Mouse (Mus musculus) kidney, embryonic 15.5 days (tissue): ENCODE results near the gene Hspa14. TPM values are rescaled to one million over a fixed set of nuclear protein-coding genes. Genes with fewer than 3 reads are reported as not detected.

Experiments
- ATAC-seq: fragments of 200-750 bp; cut with Nextera tagmentation; replicated peaks from 2 replicates; pipeline ENCODE4 v1.8.0; 2017; ENCODE audit warnings: moderate TSS enrichment; ENCODE audit not compliant: low FRiP score
- H3K27ac ChIP-seq: fragments of 300-500 bp; sonication (generic); 2 replicates; pipeline ENCODE4 v1.5.1; 2015; ENCODE audit warnings: mild to moderate bottlenecking, inconsistent platforms
- H3K27me3 ChIP-seq: fragments of 300-500 bp; sonication (generic); 2 replicates; pipeline ENCODE4 v1.6.1; 2015; ENCODE audit warnings: inconsistent platforms
- H3K36me3 ChIP-seq: fragments of 300-500 bp; sonication (generic); 2 replicates; pipeline ENCODE4 v1.6.1; 2015; ENCODE audit warnings: inconsistent platforms
- H3K4me1 ChIP-seq: fragments of 300-500 bp; sonication (generic); 2 replicates; pipeline ENCODE4 v1.6.1; 2015; ENCODE audit warnings: inconsistent platforms
- H3K4me2 ChIP-seq: fragments of 300-500 bp; sonication (generic); 2 replicates; pipeline ENCODE4 v1.6.1; 2015; ENCODE audit warnings: moderate library complexity, mild to moderate bottlenecking, inconsistent platforms
- H3K4me3 ChIP-seq: fragments of 300-500 bp; sonication (generic); replicated peaks from 2 replicates; pipeline ENCODE4 v1.5.1; 2015; ENCODE audit warnings: mild to moderate bottlenecking, inconsistent platforms
- H3K9ac ChIP-seq: fragments of 300-500 bp; sonication (generic); 2 replicates; pipeline ENCODE4 v1.6.1; 2015; ENCODE audit warnings: mild to moderate bottlenecking, inconsistent platforms
- H3K9me3 ChIP-seq: fragments of 300-500 bp; sonication (generic); replicated peaks from 2 replicates; pipeline ENCODE4 v1.6.1; 2016; ENCODE audit warnings: inconsistent platforms
- WGBS: fragments of 180-500 bp; shearing (Covaris S2); methylation state at CpG from one replicate; pipeline ENCODE4 v1.1.7; 2015; ENCODE audit warnings: mixed read lengths; 5-methylcytosine and 5-hydroxymethylcytosine counted together
- polyA plus RNA-seq: library from polyadenylated mRNA; unstranded; fragments of >200 nt; fragmentation: Nextera tagmentation; extraction: Ambion mirVana; gene quantifications from 2 replicates; pipeline ENCODE4 v1.2.1, GENCODE M21; 2015

Gene Hspa14
- 116 and 118 TPM in 2 replicates for polyA plus RNA-seq

- H3K27ac ChIP-seq: peak within 1 kb of the TSS; percentile 81
- H3K4me3 ChIP-seq: peak within 1 kb of the TSS; percentile 76
- peak; percentile 100 for ATAC-seq
- no peaks in the 10 kb centered on the region for H3K27me3 ChIP-seq
- no peaks in the 10 kb centered on the region for H3K9me3 ChIP-seq
- peak within 1 kb of the TSS; percentile 83 for H3K9ac ChIP-seq
- peaks cover 16% of the 10 kb centered on the region for H3K4me1 ChIP-seq
- WGBS: under 1% methylated on average over 60 of the region's 60 CpGs
- H3K4me2 ChIP-seq: peak within 1 kb of the TSS; percentile 77
- peaks cover 32% of the 10 kb centered on the region for H3K36me3 ChIP-seq
Observed at GRCm38 (mm10) chr2:3512552-3513454, at the start of gene Hspa14, which contains the start of the genes Gm45902 and Cdnf. Gene Hspa14, minus strand, starts transcription at chr2:3512814. Gene Gm45902, minus strand, starts transcription at chr2:3512790. Gene Cdnf, plus strand, starts transcription at chr2:3513030.

GRCm38 (mm10) chr2:3546588-3546987 is 34.0 kb upstream of the Hspa14 start:
- 0 out of 2 replicates have a peak, but pooled peaks cover 5% of the 10 kb centered on the region for H3K27me3 ChIP-seq
- no peak overlapping the region for H3K9ac ChIP-seq
- 5% methylated on average over 4 of the region's 4 CpGs for WGBS
- H3K36me3 ChIP-seq: no peaks in the 10 kb centered on the region
- 0 out of 2 replicates have a peak, but pooled peaks have one; percentile 36 for ATAC-seq
- H3K27ac ChIP-seq: no peak overlapping the region
- H3K4me2 ChIP-seq: no peak overlapping the region
- H3K9me3 ChIP-seq: 0 out of 2 replicates have a peak, but pooled peaks cover 5% of the 10 kb centered on the region
- no peaks in the 10 kb centered on the region for H3K4me1 ChIP-seq
- H3K4me3 ChIP-seq: no peak overlapping the region

- no peak for ATAC-seq
- 75% methylated on average over 2 of the region's 2 CpGs for WGBS
- Histone ChIP-seq H3K27me3 (0 out of 2 replicates have a peak, but pooled peaks cover 5% of the 10 kb centered on the region), H3K4me2 (no peak overlapping the region), H3K9ac (no peak overlapping the region), H3K27ac (no peak overlapping the region), H3K4me1 (no peaks in the 10 kb centered on the region), H3K4me3 (no peak overlapping the region), H3K9me3 (0 out of 2 replicates have a peak, but pooled peaks cover 3% of the 10 kb centered on the region), H3K36me3 (no peaks in the 10 kb centered on the region)
Observed at GRCm38 (mm10) chr2:3546055-3546454, 33.4 kb upstream of the Hspa14 start.

GRCm38 (mm10) chr2:3541307-3542079 is 28.9 kb upstream of the Hspa14 start:
- H3K9ac ChIP-seq: no peak overlapping the region
- no peak overlapping the region for H3K27ac ChIP-seq
- H3K4me1 ChIP-seq: no peaks in the 10 kb centered on the region
- no peak for ATAC-seq
- H3K9me3 ChIP-seq: no peaks in the 10 kb centered on the region
- H3K4me3 ChIP-seq: no peak overlapping the region
- H3K36me3 ChIP-seq: no peaks in the 10 kb centered on the region
- WGBS: 67% methylated on average over 9 of the region's 9 CpGs
- H3K4me2 ChIP-seq: no peak overlapping the region
- 0 out of 2 replicates have a peak, but pooled peaks cover 5% of the 10 kb centered on the region for H3K27me3 ChIP-seq

GRCm38 (mm10) chr2:3526288-3526687 is 13.7 kb upstream of the Hspa14 start:
- H3K4me2 ChIP-seq: no peak overlapping the region
- no peaks in the 10 kb centered on the region for H3K27me3 ChIP-seq
- no peaks in the 10 kb centered on the region for H3K36me3 ChIP-seq
- H3K27ac ChIP-seq: no peak overlapping the region
- 83% methylated on average over 6 of the region's 6 CpGs for WGBS
- no peaks in the 10 kb centered on the region for H3K4me1 ChIP-seq
- no peak overlapping the region for H3K9ac ChIP-seq
- no peaks in the 10 kb centered on the region for H3K9me3 ChIP-seq
- H3K4me3 ChIP-seq: no peak overlapping the region
- ATAC-seq: no peak

- no peak overlapping the region for H3K4me3 ChIP-seq
- H3K9me3 ChIP-seq: no peaks in the 10 kb centered on the region
- no peak for ATAC-seq
- no peaks in the 10 kb centered on the region for H3K27me3 ChIP-seq
- no peak overlapping the region for H3K4me2 ChIP-seq
- no peaks in the 10 kb centered on the region for H3K36me3 ChIP-seq
- 83% methylated on average over 4 of the region's 4 CpGs for whole genome bisulfite sequencing
- no peak overlapping the region for H3K9ac ChIP-seq
- H3K4me1 ChIP-seq: no peaks in the 10 kb centered on the region
- no peak overlapping the region for H3K27ac ChIP-seq
Observed at GRCm38 (mm10) chr2:3522558-3522957, 9.9 kb upstream of the Hspa14 start.

- Histone ChIP-seq H3K27me3 (no peaks in the 10 kb centered on the region), H3K4me3 (peak overlapping the region; percentile 76), H3K27ac (peak overlapping the region; percentile 81), H3K4me2 (peak overlapping the region; percentile 77), H3K4me1 (peaks cover 16% of the 10 kb centered on the region), H3K9me3 (no peaks in the 10 kb centered on the region), H3K36me3 (peaks cover 40% of the 10 kb centered on the region), H3K9ac (peak overlapping the region; percentile 83)
- no peak; the same call in 1 of the 2 replicates for ATAC-seq
- WGBS: under 1% methylated on average over 15 of the region's 15 CpGs
Observed at GRCm38 (mm10) chr2:3512076-3512475, 538 bp downstream of the Hspa14 start.

GRCm38 (mm10) chr2:3500886-3501285 is 11.7 kb downstream of the Hspa14 start:
- H3K36me3 ChIP-seq: peaks cover 79% of the 10 kb centered on the region

GRCm38 (mm10) chr2:3499543-3499942 is 13.1 kb downstream of the Hspa14 start:
- H3K9me3 ChIP-seq: no peaks in the 10 kb centered on the region
- 93% methylated on average over 6 of the region's 6 CpGs for WGBS
- H3K4me3 ChIP-seq: no peak overlapping the region
- peaks cover 80% of the 10 kb centered on the region for H3K36me3 ChIP-seq
- no peak for ATAC-seq
- H3K27ac ChIP-seq: no peak overlapping the region
- H3K9ac ChIP-seq: no peak overlapping the region
- H3K27me3 ChIP-seq: no peaks in the 10 kb centered on the region
- H3K4me1 ChIP-seq: no peaks in the 10 kb centered on the region
- H3K4me2 ChIP-seq: no peak overlapping the region

More at GRCm38 (mm10) chr2:3500886-3501285, 11.7 kb downstream of the Hspa14 start:
- Histone ChIP-seq H3K4me3 (no peak overlapping the region), H3K4me2 (no peak overlapping the region), H3K27ac (no peak overlapping the region), H3K27me3 (no peaks in the 10 kb centered on the region), H3K9ac (no peak overlapping the region), H3K9me3 (no peaks in the 10 kb centered on the region), H3K4me1 (no peaks in the 10 kb centered on the region)
- no peak for ATAC-seq
- WGBS: 94% methylated on average over 5 of the region's 5 CpGs

GRCm38 (mm10) chr2:3493833-3494409 is 18.7 kb downstream of the Hspa14 start:
- peaks cover 88% of the 10 kb centered on the region for H3K36me3 ChIP-seq
- no peak overlapping the region for H3K4me3 ChIP-seq
- H3K9me3 ChIP-seq: no peaks in the 10 kb centered on the region
- no peaks in the 10 kb centered on the region for H3K27me3 ChIP-seq
- no peak overlapping the region for H3K9ac ChIP-seq
- no peak overlapping the region for H3K4me2 ChIP-seq
- ATAC-seq: no peak
- no peaks in the 10 kb centered on the region for H3K4me1 ChIP-seq
- no peak overlapping the region for H3K27ac ChIP-seq
- WGBS: 82% methylated on average over 3 of the region's 3 CpGs

GRCm38 (mm10) chr2:3489816-3490215 is 22.8 kb downstream of the Hspa14 start:
- H3K4me1 ChIP-seq: no peaks in the 10 kb centered on the region
- 90% methylated on average over 3 of the region's 3 CpGs for WGBS
- no peak overlapping the region for H3K4me2 ChIP-seq
- no peak overlapping the region for H3K27ac ChIP-seq
- peaks cover 56% of the 10 kb centered on the region for H3K36me3 ChIP-seq
- no peak overlapping the region for H3K4me3 ChIP-seq
- H3K27me3 ChIP-seq: no peaks in the 10 kb centered on the region
- no peaks in the 10 kb centered on the region for H3K9me3 ChIP-seq
- no peak overlapping the region for H3K9ac ChIP-seq
- no peak for ATAC-seq
